Mouse (Mus musculus) kidney, embryonic 16.5 days (tissue): Measurements from ENCODE around the gene Thy1. TPM values are rescaled to one million over a fixed set of nuclear protein-coding genes. Genes with fewer than 3 reads are reported as not detected.

Experiments used
- ATAC-seq: fragments of 200-750 bp; cut with Nextera tagmentation; 2 replicates; pipeline ENCODE4 v1.8.0; 2017; ENCODE audit warnings: moderate TSS enrichment; ENCODE audit not compliant: low FRiP score, low TSS enrichment
- H3K27ac ChIP-seq: fragments of 300-500 bp; sonication (generic); 2 replicates; pipeline ENCODE4 v1.5.1; 2014; ENCODE audit warnings: low read length
- H3K27me3 ChIP-seq: fragments of 300-500 bp; sonication (generic); 2 replicates; pipeline ENCODE4 v1.6.1; 2014; ENCODE audit warnings: low read length, control low read depth, mixed read lengths; ENCODE audit not compliant: insufficient read depth
- H3K36me3 ChIP-seq: fragments of 300-500 bp; sonication (generic); 2 replicates; pipeline ENCODE4 v1.6.1; 2014; ENCODE audit warnings: low read length, control low read depth, mixed read lengths; ENCODE audit not compliant: insufficient read depth
- H3K4me1 ChIP-seq: fragments of 300-500 bp; sonication (generic); 2 replicates; pipeline ENCODE4 v1.6.1; 2014; ENCODE audit warnings: low read length, control low read depth, mixed read lengths; ENCODE audit not compliant: insufficient read depth
- H3K4me2 ChIP-seq: fragments of 300-500 bp; sonication (generic); replicated peaks from 2 replicates; pipeline ENCODE4 v1.6.1; 2014; ENCODE audit warnings: low read depth, low read length
- H3K4me3 ChIP-seq: fragments of 300-500 bp; sonication (generic); 2 replicates; pipeline ENCODE4 v1.5.1; 2014; ENCODE audit warnings: mild to moderate bottlenecking, low read length
- H3K9ac ChIP-seq: fragments of 300-500 bp; sonication (generic); replicated peaks from 2 replicates; pipeline ENCODE4 v1.6.1; 2014; ENCODE audit warnings: low read length
- H3K9me3 ChIP-seq: fragments of 300-500 bp; sonication (generic); 2 replicates; pipeline ENCODE4 v1.6.1; 2016; ENCODE audit warnings: low read length, control low read depth
- WGBS: fragments of 180-500 bp; shearing (Covaris S2); extraction: QIAGEN DNeasy Blood & Tissue Kit; methylation state at CpG from one replicate; pipeline ENCODE4 v1.1.7; 2014; 5-methylcytosine and 5-hydroxymethylcytosine counted together
- polyA plus RNA-seq: library from polyadenylated mRNA; unstranded; fragments of >200 nt; fragmentation: Nextera tagmentation; extraction: Ambion mirVana; gene quantifications from 2 replicates; pipeline ENCODE4 v1.2.1, GENCODE M21; 2015

Thy1 gene
- polyA plus RNA-seq, 1 experiment from 2014 or later, result 7.7 TPM

DNA sequence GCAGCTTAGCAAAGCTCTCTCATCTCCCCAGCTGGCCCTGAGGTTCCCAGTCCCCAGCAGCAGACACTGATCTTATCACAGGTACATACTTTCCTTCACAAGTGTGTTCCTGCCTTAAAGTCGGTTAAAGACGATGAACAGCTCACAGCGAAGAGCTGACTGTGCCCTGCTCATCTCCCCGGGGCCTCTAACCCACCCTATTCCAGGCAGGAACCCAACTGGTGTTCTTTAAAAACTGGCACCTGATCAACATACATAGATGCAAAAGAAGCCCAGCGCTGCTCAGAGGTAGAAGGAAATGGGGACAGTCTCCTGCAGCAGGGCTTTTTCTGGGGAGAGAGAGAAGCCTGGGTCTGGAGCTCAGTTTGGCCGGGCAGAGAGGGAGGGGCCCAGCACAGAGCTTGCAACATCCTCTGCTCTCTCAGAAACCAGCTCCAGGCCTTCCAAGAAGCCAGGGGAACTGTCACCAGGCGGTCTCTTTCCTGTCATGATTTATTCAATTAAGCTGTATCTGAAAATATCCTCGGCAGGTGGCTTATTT is 30.4 kb upstream of the Thy1 start:
- 0 out of 2 replicates have a peak overlapping the region, but pooled peaks have one; percentile 3 for H3K4me2 ChIP-seq
- peaks cover 9% of the 10 kb centered on the region for H3K4me1 ChIP-seq
- H3K36me3 ChIP-seq, result no peaks in the 10 kb centered on the region
- WGBS, result 33% methylated on average over 8 of the region's 8 CpGs
- no peak overlapping the region for H3K4me3 ChIP-seq
- no peaks in the 10 kb centered on the region for H3K9me3 ChIP-seq
- ATAC-seq, result peak; percentile 73; the same call in 1 of the 2 replicates
- H3K27ac ChIP-seq, result no peak overlapping the region
- H3K27me3 ChIP-seq, result no peaks in the 10 kb centered on the region
- H3K9ac ChIP-seq, result no peak overlapping the region

DNA sequence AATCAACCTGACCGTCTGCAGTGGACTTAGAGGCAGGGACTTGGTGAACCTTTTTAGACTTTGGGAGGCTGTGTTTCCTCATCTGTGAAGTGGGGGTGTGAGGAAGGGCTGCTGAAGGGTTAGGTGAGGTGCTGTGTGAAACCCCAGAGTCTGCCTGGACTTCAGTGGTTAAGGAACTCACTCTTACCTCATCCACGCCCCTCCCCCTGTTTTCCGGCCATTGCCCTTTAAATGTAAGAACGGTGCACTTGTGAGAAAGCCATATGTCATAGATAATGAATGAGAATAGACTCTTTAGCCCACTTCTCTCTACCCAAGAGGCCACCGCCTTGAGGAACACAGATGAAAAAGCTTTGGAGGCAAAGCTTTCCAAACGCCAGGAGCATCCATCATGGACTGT is 29.4 kb upstream of the Thy1 start:
- peaks cover 9% of the 10 kb centered on the region for H3K4me1 ChIP-seq
- no peak overlapping the region for H3K27ac ChIP-seq
- no peak overlapping the region for H3K4me3 ChIP-seq
- no peak overlapping the region for H3K9ac ChIP-seq
- no peak overlapping the region for H3K4me2 ChIP-seq
- no peaks in the 10 kb centered on the region for H3K36me3 ChIP-seq
- no peaks in the 10 kb centered on the region for H3K9me3 ChIP-seq
- 54% methylated on average over 6 of the region's 6 CpGs for WGBS
- no peaks in the 10 kb centered on the region for H3K27me3 ChIP-seq
- no peak for ATAC-seq

DNA sequence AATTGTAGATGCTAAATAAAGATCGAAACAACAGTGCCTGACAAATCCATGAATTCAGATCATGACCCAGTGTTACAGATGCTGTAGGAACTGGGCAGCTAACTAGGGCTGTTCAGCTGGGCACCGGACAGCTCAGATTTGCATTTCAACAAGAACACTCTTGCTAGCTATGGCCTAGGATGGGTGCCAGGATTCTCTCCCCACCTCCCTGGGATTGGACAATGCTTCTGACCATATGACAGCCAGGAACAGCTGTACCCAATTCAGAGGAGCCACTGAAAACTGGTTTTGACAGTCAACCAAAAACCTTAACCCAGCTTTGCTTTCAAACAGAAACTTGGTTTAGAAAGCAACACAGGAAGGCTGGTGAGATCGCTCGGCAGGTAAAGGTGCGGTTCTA is 26.9 kb upstream of the Thy1 start:
- Histone ChIP-seq H3K4me1 (peaks cover 9% of the 10 kb centered on the region), H3K9ac (no peak overlapping the region), H3K36me3 (no peaks in the 10 kb centered on the region), H3K27ac (no peak overlapping the region), H3K9me3 (no peaks in the 10 kb centered on the region), H3K27me3 (no peaks in the 10 kb centered on the region), H3K4me3 (no peak overlapping the region), H3K4me2 (no peak overlapping the region)
- 89% methylated on average over 5 of the region's 5 CpGs for WGBS
- ATAC-seq, result no peak

DNA sequence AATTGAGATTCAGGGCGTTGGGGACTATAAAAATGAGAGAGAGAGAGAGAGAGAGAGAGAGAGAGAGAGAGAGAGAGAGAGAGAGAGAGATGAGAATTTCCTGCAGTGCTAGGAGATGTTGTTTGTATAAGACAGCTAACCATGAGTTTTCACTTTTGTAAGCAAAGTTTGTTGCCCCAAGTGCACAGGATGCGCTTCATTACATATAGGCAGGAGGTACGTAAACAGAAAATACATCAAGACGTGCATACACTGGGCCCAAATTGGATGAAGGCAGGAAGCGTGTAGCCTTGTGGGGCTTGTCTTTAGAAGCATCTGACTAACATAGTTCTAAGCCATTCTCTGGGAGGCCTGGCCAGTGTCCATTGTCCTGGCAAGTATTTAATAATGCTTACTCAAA is 25.3 kb upstream of the Thy1 start:
- Histone ChIP-seq H3K4me3 (no peak overlapping the region), H3K27ac (no peak overlapping the region), H3K9ac (no peak overlapping the region), H3K4me1 (peaks cover 4% of the 10 kb centered on the region), H3K4me2 (no peak overlapping the region), H3K9me3 (no peaks in the 10 kb centered on the region), H3K36me3 (no peaks in the 10 kb centered on the region), H3K27me3 (no peaks in the 10 kb centered on the region)
- WGBS, result 59% methylated on average over 5 of the region's 5 CpGs
- no peak for ATAC-seq

- Histone ChIP-seq H3K27me3 (no peaks in the 10 kb centered on the region), H3K4me2 (no peak overlapping the region), H3K4me1 (no peaks in the 10 kb centered on the region), H3K9ac (no peak overlapping the region), H3K27ac (no peak overlapping the region), H3K36me3 (no peaks in the 10 kb centered on the region), H3K9me3 (no peaks in the 10 kb centered on the region), H3K4me3 (no peak overlapping the region)
- no peak for ATAC-seq
- 61% methylated on average over 7 of the region's 7 CpGs for WGBS
These were observed 23.2 kb upstream of the Thy1 start for GRCm38 (mm10) chr9:44020001-44020400.

DNA sequence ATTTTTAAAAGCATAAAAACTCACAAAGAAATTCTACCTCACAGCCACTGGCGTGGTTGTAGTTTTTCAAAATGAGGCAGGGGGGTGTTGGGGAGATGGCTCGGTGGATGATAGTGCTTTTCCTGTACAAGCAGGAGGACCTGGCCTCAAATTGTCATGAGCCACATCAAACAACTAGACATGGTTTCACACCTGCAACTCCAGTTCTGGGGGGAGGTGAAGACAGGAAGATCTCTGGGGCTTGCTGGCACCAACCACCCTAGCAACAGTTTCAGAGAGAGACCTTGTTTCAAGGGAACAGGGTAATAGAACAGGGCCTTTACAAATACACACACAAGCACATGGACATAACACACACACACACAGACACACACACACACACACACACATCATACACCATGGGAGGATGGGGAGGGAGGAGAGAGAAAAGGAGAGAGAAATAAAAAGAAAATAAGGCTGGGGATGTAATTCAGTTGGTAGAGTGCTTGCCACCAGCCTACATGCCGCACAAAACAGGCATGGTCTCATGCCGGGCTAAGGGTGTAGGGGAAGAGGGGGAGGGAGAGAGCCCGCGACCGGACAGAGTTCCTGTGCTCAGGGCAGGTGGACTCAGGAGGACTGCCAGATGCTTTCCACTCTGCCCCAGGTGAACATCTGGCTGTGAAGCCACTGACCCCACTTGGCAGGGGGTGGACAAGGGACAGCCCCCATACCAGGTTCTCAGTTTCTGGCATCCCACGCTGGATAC is 20.9 kb upstream of the Thy1 start:
- WGBS, result 56% methylated on average over 8 of the region's 8 CpGs
- Histone ChIP-seq H3K27ac (no peak overlapping the region), H3K4me2 (no peak overlapping the region), H3K4me3 (no peak overlapping the region), H3K36me3 (no peaks in the 10 kb centered on the region), H3K9me3 (no peaks in the 10 kb centered on the region), H3K27me3 (no peaks in the 10 kb centered on the region), H3K4me1 (no peaks in the 10 kb centered on the region), H3K9ac (no peak overlapping the region)
- no peak for ATAC-seq

DNA sequence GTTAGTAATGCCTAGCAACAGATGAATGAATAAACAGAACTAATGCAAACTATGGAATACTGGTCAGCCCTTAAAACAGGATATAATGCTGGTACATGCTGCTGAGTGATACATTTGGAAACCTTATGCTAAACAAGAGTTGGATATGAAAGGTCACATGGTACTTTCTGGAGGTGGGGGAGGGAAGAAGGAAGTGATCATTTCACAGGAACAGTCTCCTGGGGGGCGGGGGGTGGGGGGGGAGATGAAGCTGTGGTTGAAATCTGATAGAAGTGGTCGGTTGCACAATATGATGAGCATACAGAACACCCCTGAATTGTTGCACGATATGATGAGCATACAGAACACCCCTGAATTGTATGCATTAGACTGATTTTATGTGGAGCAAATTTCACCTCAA is 19.1 kb upstream of the Thy1 start:
- 69% methylated on average over 3 of the region's 3 CpGs for WGBS
- ATAC-seq, result no peak
- Histone ChIP-seq H3K36me3 (no peaks in the 10 kb centered on the region), H3K27me3 (no peaks in the 10 kb centered on the region), H3K4me3 (no peak overlapping the region), H3K4me1 (no peaks in the 10 kb centered on the region), H3K4me2 (no peak overlapping the region), H3K27ac (no peak overlapping the region), H3K9me3 (no peaks in the 10 kb centered on the region), H3K9ac (no peak overlapping the region)

GRCm38 (mm10) chr9:44029580-44030236 is 13.5 kb upstream of the Thy1 start:
- peaks cover 6% of the 10 kb centered on the region for H3K4me1 ChIP-seq
- WGBS, result 29% methylated on average over 5 of the region's 5 CpGs
- H3K4me3 ChIP-seq, result no peak overlapping the region
- H3K9ac ChIP-seq, result no peak overlapping the region
- H3K27me3 ChIP-seq, result no peaks in the 10 kb centered on the region
- no peak overlapping the region for H3K27ac ChIP-seq
- ATAC-seq, result peak; percentile 75
- no peaks in the 10 kb centered on the region for H3K36me3 ChIP-seq
- no peaks in the 10 kb centered on the region for H3K9me3 ChIP-seq
- no peak overlapping the region for H3K4me2 ChIP-seq

DNA sequence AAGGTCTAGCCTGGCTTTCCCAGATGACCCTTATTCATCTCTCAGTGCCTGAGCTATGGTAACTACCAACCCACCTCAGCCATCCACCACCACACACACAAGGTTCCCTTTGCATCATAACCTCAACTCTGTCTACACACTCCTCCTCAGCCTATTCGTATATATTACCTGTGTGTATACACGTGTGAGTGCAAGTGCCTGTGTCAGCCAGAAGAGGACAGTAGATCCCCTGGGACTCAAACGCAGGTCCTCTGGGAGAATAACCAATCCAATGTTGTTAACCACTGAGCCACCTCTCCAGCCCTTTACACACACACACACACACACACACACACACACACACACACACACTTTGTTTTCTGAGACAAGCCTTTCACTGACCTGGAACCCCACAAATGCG is 12.5 kb upstream of the Thy1 start:
- no peak overlapping the region for H3K9ac ChIP-seq
- WGBS, result 95% methylated on average over 4 of the region's 4 CpGs
- no peak for ATAC-seq
- no peak overlapping the region for H3K4me3 ChIP-seq
- no peaks in the 10 kb centered on the region for H3K9me3 ChIP-seq
- H3K27me3 ChIP-seq, result no peaks in the 10 kb centered on the region
- no peaks in the 10 kb centered on the region for H3K36me3 ChIP-seq
- no peak overlapping the region for H3K27ac ChIP-seq
- peaks cover 6% of the 10 kb centered on the region for H3K4me1 ChIP-seq
- no peak overlapping the region for H3K4me2 ChIP-seq

DNA sequence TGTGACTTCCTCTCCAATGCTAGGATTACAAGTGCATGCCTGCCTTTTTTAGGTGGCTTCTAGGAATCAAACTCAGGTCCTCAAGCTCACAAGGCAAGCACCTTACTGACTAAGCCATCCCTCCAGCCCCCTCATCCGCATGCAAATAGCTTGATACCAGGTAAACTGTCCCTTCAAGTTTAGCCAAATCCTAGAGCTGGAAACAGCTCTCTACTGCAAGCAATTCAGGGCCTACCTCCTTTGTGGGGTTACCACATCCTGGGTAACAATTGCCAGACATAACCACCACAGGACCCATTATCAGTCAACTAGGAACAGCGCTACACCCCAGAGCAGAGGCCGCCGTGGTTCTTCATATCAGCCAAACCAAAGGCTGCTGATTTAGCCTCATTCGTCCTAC is 12.1 kb upstream of the Thy1 start:
- Histone ChIP-seq H3K36me3 (no peaks in the 10 kb centered on the region), H3K4me1 (peaks cover 6% of the 10 kb centered on the region), H3K9ac (no peak overlapping the region), H3K9me3 (no peaks in the 10 kb centered on the region), H3K27me3 (no peaks in the 10 kb centered on the region), H3K4me3 (no peak overlapping the region), H3K27ac (no peak overlapping the region), H3K4me2 (no peak overlapping the region)
- ATAC-seq, result no peak
- WGBS, result 95% methylated on average over 5 of the region's 5 CpGs
